Mouse (Mus musculus): ENCODE results near the gene Palm3.
"Not testable (repeated sequence)": the region's sequence is repeated elsewhere in the genome, so short reads cannot be mapped to it uniquely, and the experiment has no call there.

Palm3 gene

GRCm38 (mm10) chr8:84021096-84021495, at the start of gene Palm3:
Gene Palm3 (plus strand): TSS chr8:84021471.
- no peak for DNase-seq (ENCODE audit: low spot score)

- DNase-seq (ENCODE audit: low spot score), result no peak
Measured at GRCm38 (mm10) chr8:83971661-83972060, 49.6 kb upstream of the Palm3 start.

GRCm38 (mm10) chr8:83972150-83973120, 48.8 kb upstream of the Palm3 start, which contains the start of gene Prkaca:
Gene Prkaca (plus strand): TSS chr8:83972993.
- DNase-seq (ENCODE audit: low spot score), result peak; percentile 98

DNA sequence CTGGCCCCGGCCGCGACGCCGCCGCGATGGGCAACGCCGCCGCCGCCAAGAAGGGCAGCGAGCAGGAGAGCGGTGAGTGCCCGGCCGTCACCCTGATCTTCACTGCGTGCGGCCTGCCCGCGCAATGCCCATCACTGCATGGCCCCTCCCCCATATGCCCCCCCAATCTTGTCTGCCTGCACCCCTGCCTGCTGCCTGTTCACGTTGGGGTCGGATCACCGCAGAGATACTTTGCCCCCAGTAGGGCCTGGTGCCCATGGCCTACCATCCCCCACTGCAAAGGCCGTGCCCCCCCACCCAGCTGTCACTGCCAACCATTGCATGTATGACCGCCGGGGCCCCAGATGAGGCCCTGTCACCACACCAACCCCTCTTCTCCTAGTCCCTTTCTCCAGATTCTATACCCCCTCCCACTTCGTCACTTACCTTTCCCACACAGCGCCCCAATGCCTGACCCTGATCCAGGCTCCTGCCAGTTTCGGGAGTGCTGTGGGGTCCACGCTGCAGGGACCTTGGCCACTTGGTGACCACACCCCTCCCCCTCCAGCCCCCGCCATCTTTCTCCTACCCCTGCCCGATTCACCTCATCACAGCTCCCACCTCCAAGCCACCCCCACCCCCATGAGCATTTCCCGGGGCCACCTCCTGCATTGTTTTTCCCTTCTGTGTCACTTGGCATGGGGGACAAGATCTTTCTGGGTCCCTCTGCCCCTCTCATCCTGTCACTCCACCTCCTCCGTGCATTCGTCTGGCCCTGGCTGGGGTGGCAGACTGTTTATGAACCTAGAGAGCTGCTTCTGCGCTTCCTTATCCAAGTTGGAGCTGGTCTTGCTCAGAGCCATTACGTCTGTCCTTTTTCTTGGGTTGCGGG, 47.9 kb upstream of the Palm3 start:
- DNase-seq (ENCODE audit: low spot score), result peak; percentile 51

DNA sequence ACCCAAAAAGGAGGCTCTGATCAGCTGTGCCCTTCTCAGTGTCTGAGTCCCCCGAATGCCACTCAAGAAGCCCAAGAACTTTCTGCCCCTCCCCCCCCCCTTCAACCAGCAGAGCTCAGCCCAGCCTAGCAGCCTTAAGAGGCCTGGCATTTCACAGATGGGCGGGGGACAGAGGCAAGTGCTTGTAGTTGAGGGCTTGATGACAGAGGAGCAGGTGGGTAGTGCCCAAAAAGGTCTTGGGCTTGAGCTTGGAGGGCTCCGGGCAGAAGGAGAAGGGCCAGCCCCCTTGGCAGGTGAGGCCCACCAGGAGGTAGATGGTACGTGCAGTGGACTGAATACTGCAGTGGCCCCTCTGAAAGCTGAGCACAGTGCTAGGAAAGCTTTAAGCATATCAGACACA, 46.8 kb upstream of the Palm3 start:
- no peak for DNase-seq (ENCODE audit: low spot score)

GRCm38 (mm10) chr8:83976101-83976630, 45.1 kb upstream of the Palm3 start:
- no peak for DNase-seq (ENCODE audit: low spot score)

DNA sequence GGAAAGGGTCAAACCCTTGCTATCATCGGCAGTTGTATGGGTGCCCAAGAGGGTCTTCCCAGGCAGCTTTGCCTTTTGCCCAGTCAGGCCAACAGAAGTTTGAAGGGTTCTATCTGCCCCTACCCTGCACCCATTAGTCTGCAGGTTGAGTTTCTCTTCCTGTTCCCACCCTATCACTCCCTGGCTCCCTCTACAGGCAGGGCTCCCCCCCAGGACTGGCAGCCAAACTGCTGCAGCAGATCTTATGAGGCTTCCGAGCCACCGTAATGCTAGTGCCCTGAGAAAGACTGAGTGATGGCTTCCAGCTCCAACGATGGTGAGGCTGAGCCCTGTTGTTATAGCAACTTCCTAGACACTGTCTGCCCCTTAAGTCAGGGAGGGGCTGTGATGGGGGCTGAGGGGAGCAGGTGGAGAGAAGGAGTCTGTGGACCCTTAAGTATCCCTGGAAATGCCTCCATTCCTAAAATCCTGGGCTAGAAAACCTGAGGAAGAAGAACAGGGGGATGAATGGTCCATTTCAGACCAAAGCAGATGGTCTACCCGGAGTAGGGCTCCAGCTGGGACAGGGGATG, 44.4 kb upstream of the Palm3 start:
- DNase-seq (ENCODE audit: low spot score), result no peak

DNA sequence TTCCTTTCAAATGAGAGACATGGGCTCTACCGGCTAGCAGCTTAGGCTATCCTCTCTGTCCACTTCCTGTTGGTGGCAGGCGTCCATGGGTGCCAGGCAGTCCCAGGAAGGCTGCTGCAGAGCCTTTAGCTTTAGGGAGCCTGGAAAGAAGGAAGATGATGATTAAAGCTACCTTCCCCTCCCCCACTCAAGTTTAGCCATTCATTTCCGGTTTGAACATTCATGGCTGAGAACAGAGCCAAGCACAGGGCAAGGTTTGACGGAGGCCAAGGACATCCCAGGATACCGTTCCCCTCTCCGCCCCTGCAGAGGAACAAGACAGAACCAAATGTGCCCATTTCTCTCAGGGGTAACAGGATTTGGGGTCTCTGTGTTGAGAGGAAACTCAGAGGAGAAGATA, 43.6 kb upstream of the Palm3 start:
- DNase-seq (ENCODE audit: low spot score), result no peak

GRCm38 (mm10) chr8:83978200-83978599, 43.1 kb upstream of the Palm3 start:
- DNase-seq (ENCODE audit: low spot score), result no peak

GRCm38 (mm10) chr8:83980250-83980649, 41.0 kb upstream of the Palm3 start:
- no peak for DNase-seq (ENCODE audit: low spot score)

DNA sequence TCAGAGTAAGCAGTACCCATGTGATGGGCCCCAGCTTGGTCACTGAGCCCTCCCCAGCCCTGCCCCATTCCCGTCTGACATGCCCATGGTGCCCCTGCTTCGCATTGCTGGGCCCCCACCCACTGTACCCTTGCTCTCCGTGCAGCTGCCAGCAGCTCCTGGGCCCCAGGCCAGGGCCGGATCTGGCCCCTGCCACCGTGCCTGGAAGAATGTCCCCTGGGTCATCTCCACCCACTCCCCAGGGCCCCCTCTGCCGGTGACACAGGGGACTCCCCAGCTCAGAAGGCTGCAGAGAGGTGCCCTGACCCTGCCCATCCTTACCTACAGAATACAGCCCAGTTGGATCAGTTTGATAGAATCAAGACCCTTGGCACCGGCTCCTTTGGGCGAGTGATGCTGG, 40.4 kb upstream of the Palm3 start:
- no peak for DNase-seq (ENCODE audit: low spot score)

DNA sequence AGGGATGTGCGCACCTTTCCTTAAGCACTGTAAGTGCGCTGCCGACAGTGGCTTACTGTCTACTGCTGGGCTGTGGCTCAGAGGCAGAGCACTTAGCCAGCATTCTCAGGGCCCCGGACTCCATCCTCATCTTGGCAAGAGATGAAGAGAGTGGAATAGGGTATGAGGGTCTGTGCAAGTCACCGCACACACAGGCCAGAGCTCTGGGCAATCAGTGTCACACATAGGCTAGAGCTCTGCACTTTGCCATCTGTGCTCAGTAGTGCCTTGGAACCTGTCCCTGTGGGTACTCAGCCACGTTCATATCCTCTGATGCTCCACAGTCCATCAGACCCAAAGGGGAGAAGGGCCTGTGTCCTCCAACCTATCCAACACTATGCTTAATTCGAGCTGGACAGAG, 39.7 kb upstream of the Palm3 start:
- DNase-seq (ENCODE audit: low spot score), result no peak

- DNase-seq (ENCODE audit: low spot score), result no peak
Measured at GRCm38 (mm10) chr8:83982449-83982848, 38.8 kb upstream of the Palm3 start.

GRCm38 (mm10) chr8:83983222-83983621, 38.0 kb upstream of the Palm3 start:
- not testable (repeated sequence) for DNase-seq (ENCODE audit: low spot score)

- no peak for DNase-seq (ENCODE audit: low spot score)
Measured at GRCm38 (mm10) chr8:83989243-83989642, 32.0 kb upstream of the Palm3 start.

DNA sequence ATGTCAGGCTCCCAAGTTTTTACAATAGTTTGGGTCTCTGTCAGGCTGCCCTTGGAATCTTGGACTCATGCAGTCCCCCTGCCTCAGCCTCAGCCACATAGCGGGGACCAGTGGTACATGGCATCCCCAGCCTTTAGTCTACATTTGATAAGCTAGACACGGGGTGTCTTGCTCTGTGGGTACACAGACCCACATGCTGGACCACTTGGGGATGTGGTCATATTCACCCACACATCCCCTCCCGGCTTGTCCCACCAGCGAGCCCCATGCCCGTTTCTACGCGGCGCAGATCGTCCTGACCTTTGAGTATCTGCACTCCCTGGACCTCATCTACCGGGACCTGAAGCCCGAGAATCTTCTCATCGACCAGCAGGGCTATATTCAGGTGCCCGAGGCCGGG, 31.1 kb upstream of the Palm3 start:
- DNase-seq (ENCODE audit: low spot score), result no peak

DNA sequence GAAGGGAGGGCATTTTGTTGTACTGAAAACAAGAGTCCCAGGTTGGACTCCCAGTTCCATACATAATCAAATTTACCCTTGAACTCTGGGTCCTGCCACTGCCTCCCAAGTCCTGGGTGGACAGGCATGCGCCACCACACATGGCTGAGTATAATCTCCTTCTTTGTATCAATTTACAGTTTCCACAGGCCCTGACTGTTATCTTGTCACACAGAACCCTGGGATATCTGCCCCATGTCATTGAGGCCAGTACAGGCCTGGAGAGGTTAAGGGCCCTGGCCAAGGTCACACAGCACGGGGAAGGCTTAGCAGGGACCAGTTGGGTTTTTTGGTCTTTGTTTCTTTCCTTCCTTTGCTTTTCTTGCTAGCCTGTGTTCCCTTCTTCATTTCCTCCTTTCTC, 28.8 kb upstream of the Palm3 start:
- no peak for DNase-seq (ENCODE audit: low spot score)

DNA sequence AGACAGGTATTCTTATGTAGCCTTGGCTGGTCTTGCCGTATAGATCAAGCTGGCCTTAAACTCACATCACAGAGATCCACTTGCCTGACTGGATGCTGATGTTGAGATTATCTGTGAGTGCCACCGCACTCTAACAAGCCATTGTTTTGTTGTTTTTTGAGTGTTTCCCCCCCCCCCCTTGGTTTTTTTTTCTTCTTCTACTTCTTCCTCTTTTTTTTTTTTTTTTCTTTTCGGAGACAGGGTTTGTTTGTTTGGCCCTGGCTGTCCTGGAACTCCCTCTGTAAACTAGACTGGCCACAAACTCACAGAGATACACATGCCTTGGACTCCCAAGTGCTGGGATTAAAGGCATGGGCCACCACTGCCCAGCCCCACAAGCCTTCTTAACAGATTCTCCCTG, 27.2 kb upstream of the Palm3 start:
- no peak for DNase-seq (ENCODE audit: low spot score)

DNA sequence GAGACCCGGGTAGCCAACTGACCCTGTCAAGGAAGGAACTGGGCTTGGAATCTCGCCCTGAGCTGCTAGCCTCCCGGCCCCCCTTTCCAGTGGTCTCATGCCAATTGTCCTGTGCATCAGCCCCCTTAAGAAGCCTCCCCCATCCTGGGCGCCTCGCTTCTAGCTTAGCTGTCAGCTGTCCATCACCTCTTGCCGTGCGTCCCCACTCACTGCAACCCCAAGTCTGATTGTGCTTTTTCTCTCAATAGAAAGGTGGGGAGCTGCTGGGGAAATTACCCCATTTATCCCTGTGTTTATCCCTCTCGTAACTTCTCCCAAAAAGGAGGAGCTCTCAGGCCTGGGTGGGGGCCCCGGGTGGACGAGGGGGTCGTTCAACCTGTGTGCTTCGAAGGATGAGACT, 25.3 kb upstream of the Palm3 start:
- no peak for DNase-seq (ENCODE audit: low spot score)

GRCm38 (mm10) chr8:83996567-83997505, 24.4 kb upstream of the Palm3 start:
- DNase-seq (ENCODE audit: low spot score), result peak; percentile 79

GRCm38 (mm10) chr8:83997511-83998141, 23.6 kb upstream of the Palm3 start, which contains the start of gene Samd1:
Gene Samd1 (plus strand): TSS chr8:83997672.
- DNase-seq (ENCODE audit: low spot score), result peak; percentile 66

All from retina, embryonic 14.5 days (tissue).